Mouse (Mus musculus): Measurements from ENCODE around the gene Prg3. TPM values are rescaled to one million over a fixed set of nuclear protein-coding genes. Genes with fewer than 3 reads are reported as not detected.

Gene Prg3
- polyA plus RNA-seq, 1 experiment from 2014 or later, result not detected

DNA sequence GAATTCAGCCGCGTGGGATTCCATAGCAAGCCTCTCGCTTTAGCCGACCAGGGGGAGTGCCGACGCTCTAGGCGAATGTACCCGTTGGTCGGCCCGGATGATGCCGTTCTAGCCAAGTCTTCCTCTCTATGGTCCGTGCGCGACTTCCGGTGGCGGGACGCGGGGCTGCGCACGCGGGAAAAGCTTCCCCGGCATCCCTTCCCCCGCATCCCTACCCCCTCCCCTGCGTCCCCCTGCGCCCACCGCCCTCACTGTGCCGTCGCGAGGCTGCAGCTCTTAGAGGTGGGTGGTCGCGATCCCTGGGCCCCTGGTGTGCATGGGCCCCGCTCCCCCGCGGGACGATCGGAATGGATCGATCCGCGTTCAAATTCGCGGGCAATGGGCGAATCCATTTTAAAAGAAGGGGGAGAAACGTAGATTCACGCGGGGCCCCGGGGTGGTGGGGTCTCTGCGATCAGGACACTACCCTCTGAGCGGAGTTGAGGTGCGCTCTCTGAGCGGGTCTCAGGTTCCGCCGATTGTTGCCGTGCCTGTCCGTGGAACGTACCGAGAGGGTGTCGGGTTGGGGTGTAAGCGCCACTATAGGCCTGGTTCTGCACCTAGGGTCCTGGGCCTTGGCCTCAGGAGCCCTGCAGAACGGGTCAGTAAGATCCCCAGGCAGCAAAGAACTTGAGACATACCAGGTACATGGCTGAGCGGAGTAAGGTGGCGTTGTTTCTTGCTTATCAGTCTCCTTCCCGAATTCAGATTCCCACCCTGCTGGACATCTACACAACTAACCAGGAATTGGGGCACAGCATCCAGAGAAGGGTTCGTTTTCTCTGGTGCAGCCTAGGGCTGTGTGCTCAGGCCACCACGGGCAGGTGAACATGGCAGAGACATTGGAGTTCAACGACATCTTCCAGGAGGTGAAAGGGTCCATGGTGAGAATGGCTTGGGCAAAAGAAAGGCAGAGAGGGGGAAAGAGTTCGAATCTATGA lies 49.3 kb downstream of the Prg3 start, which contains the start of the genes Ssrp1 and P2rx3:
Gene Ssrp1, plus strand, starts transcription at position 188 of the 980 bp plus-strand sequence.
Gene P2rx3, minus strand, starts transcription at position 416 of the 980 bp plus-strand sequence.
- H3K9me3 ChIP-seq (ENCODE audit: control insufficient read depth, low read length), result no peaks in the 10 kb centered on the region
- WGBS, result 1% methylated on average over 66 of the region's 66 CpGs
- peaks cover 21% of the 10 kb centered on the region for H3K36me3 ChIP-seq (ENCODE audit: control insufficient read depth, insufficient read depth, low read length)
- ATAC-seq (replicated peaks; ENCODE audit: low FRiP score), result peak; percentile 96
- no peaks in the 10 kb centered on the region for H3K27me3 ChIP-seq (ENCODE audit: control insufficient read depth, insufficient read depth, low read length)
- peak within 1 kb of the TSS; percentile 88 for H3K4me2 ChIP-seq (ENCODE audit: low read depth, low read length, severe bottlenecking)
- H3K4me1 ChIP-seq (replicated peaks; ENCODE audit: control insufficient read depth, insufficient read depth, low read length), result peaks cover 10% of the 10 kb centered on the region
- peak within 1 kb of the TSS; percentile 80 for H3K4me3 ChIP-seq (ENCODE audit: low read depth, low read length)
- H3K27ac ChIP-seq (ENCODE audit: low read depth, low read length), result peak within 1 kb of the TSS; percentile 81
- DNase-seq (ENCODE audit: low spot score), result peak; percentile 95
- peak within 1 kb of the TSS; percentile 97 for H3K9ac ChIP-seq (ENCODE audit: low read length)

DNA sequence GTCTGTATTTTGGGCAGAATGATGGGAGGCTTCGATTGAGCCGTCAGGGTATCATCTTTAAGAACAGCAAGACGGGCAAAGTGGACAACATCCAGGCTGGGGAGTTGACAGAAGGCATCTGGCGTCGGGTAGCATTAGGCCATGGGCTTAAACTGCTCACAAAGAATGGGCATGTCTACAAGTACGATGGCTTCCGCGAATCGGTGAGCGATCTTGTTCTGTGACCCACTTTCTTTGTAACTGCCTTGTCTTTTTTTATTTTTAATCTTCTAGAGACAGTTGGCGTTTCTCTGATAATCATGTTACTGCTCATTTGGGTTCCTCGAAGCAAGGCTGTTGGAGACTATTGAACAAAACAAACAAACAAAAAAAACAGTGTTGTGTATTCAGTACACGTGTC lies 50.3 kb downstream of the Prg3 start:
- DNase-seq (ENCODE audit: low spot score) (no peak), ATAC-seq (replicated peaks; ENCODE audit: low FRiP score) (no peak)
- no peaks in the 10 kb centered on the region for H3K27me3 ChIP-seq (ENCODE audit: control insufficient read depth, insufficient read depth, low read length)
- no peak overlapping the region for H3K27ac ChIP-seq (ENCODE audit: low read depth, low read length)
- H3K4me1 ChIP-seq (replicated peaks; ENCODE audit: control insufficient read depth, insufficient read depth, low read length), result peaks cover 10% of the 10 kb centered on the region
- H3K4me2 ChIP-seq (ENCODE audit: low read depth, low read length, severe bottlenecking), result peak overlapping the region; percentile 88
- H3K9me3 ChIP-seq (ENCODE audit: control insufficient read depth, low read length), result no peaks in the 10 kb centered on the region
- H3K9ac ChIP-seq (ENCODE audit: low read length), result peak overlapping the region; percentile 97
- H3K4me3 ChIP-seq (ENCODE audit: low read depth, low read length), result peak overlapping the region; percentile 80
- WGBS, result 84% methylated on average over 13 of the region's 13 CpGs
- H3K36me3 ChIP-seq (ENCODE audit: control insufficient read depth, insufficient read depth, low read length), result peaks cover 25% of the 10 kb centered on the region

Other genes starting within 250 kb of the Prg3 start
- gene Gm19426, start 244.6 kb upstream of the Prg3 start, polyA plus RNA-seq (2014; fragmentation: Nextera tagmentation; extraction: Ambion mirVana), result 3.7 and 4.3 TPM in 2 replicates
- 30.4 and 35.7 TPM in 2 replicates for gene Serping1, start 212.8 kb upstream of the Prg3 start, polyA plus RNA-seq (2014; fragmentation: Nextera tagmentation; extraction: Ambion mirVana)
- gene Ube2l6, start 189.4 kb upstream of the Prg3 start, polyA plus RNA-seq (2014; fragmentation: Nextera tagmentation; extraction: Ambion mirVana), result 36.6 and 38.4 TPM in 2 replicates
- gene Smtnl1, start 165.6 kb upstream of the Prg3 start, polyA plus RNA-seq (2014; fragmentation: Nextera tagmentation; extraction: Ambion mirVana), result not detected in 2 replicates
- gene Timm10, start 161.2 kb upstream of the Prg3 start, polyA plus RNA-seq (2014; fragmentation: Nextera tagmentation; extraction: Ambion mirVana), result 43.0 and 43.4 TPM in 2 replicates
- 22.0 and 27.5 TPM in 2 replicates for gene Slc43a1, start 149.4 kb upstream of the Prg3 start, polyA plus RNA-seq (2014; fragmentation: Nextera tagmentation; extraction: Ambion mirVana)
- gene Rtn4rl2, start 101.5 kb upstream of the Prg3 start, polyA plus RNA-seq (2014; fragmentation: Nextera tagmentation; extraction: Ambion mirVana), result 5.2 and 6.5 TPM in 2 replicates
- gene Slc43a3, start 51.6 kb upstream of the Prg3 start, polyA plus RNA-seq (2014; fragmentation: Nextera tagmentation; extraction: Ambion mirVana), result 18.0 and 18.2 TPM in 2 replicates
- not detected in 2 replicates for gene Prg2, start 7.8 kb upstream of the Prg3 start, polyA plus RNA-seq (2014; fragmentation: Nextera tagmentation; extraction: Ambion mirVana)
- 375 and 413 TPM in 2 replicates for gene Ssrp1, start 49.0 kb downstream of the Prg3 start, polyA plus RNA-seq (2014; fragmentation: Nextera tagmentation; extraction: Ambion mirVana)
- 1.6 and 1.9 TPM in 2 replicates for gene P2rx3, start 49.2 kb downstream of the Prg3 start, polyA plus RNA-seq (2014; fragmentation: Nextera tagmentation; extraction: Ambion mirVana)
- gene Tnks1bp1, start 59.8 kb downstream of the Prg3 start, polyA plus RNA-seq (2014; fragmentation: Nextera tagmentation; extraction: Ambion mirVana), result 10.0 and 10.2 TPM in 2 replicates
- 30.0 and 34.1 TPM in 2 replicates for gene Aplnr, start 148.0 kb downstream of the Prg3 start, polyA plus RNA-seq (2014; fragmentation: Nextera tagmentation; extraction: Ambion mirVana)
- 0.81 and 0.87 TPM in 2 replicates for gene Lrrc55, start 209.0 kb downstream of the Prg3 start, polyA plus RNA-seq (2014; fragmentation: Nextera tagmentation; extraction: Ambion mirVana)

Measured in forebrain, embryonic 11.5 days (tissue).